Mouse (Mus musculus) spleen, postnatal 10 days (tissue): ENCODE measurements around the gene Pdia2.
A peak's percentile ranks its signal among the peaks of the same experiment; 100 is the strongest.
"Not testable (repeated sequence)": the region's sequence is repeated elsewhere in the genome, so short reads cannot be mapped to it uniquely, and the experiment has no call there.

Experiments used
- DNase-seq, 2 experiments: peaks; one replicate each; pipeline ENCODE4 v3.0.0; 2021 to 2022; ENCODE audit warnings: low spot score in 2 of 2

Pdia2 gene

GRCm38 (mm10) chr17:26200831-26201705, 2.2 kb upstream of the Pdia2 start:
- peak; percentile 40 to 51 for DNase-seq

- no peak for DNase-seq
These were observed 6.3 kb downstream of the Pdia2 start for GRCm38 (mm10) chr17:26192481-26193190.

GRCm38 (mm10) chr17:26191486-26191885, 7.4 kb downstream of the Pdia2 start:
- not testable (repeated sequence) for DNase-seq

GRCm38 (mm10) chr17:26188091-26188805, 10.6 kb downstream of the Pdia2 start:
- DNase-seq, result no peak

GRCm38 (mm10) chr17:26187592-26187991, 11.3 kb downstream of the Pdia2 start:
- no peak for DNase-seq

GRCm38 (mm10) chr17:26181179-26181578, 17.7 kb downstream of the Pdia2 start:
- no peak for DNase-seq

GRCm38 (mm10) chr17:26178611-26179010, 20.3 kb downstream of the Pdia2 start:
- no peak for DNase-seq

GRCm38 (mm10) chr17:26175248-26175647, 23.6 kb downstream of the Pdia2 start:
- DNase-seq, result not testable (repeated sequence)

GRCm38 (mm10) chr17:26168039-26168438, 30.8 kb downstream of the Pdia2 start:
- peak; percentile 14 to 32 for DNase-seq

GRCm38 (mm10) chr17:26162736-26163135, 36.2 kb downstream of the Pdia2 start:
- no peak for DNase-seq

- DNase-seq, result no peak
These were observed 46.8 kb downstream of the Pdia2 start for GRCm38 (mm10) chr17:26151886-26152630.

- no peak for DNase-seq
These were observed 49.8 kb downstream of the Pdia2 start for GRCm38 (mm10) chr17:26149056-26149455.
